Mouse (Mus musculus): ENCODE results near the gene Fam173b. TPM values are rescaled to one million over a fixed set of nuclear protein-coding genes. Genes with fewer than 3 reads are reported as not detected.
A peak's percentile ranks its signal among the peaks of the same experiment; 100 is the strongest.

Gene Fam173b
- 12.0 and 13.8 TPM in 2 replicates for polyA plus RNA-seq (2015; fragmentation: Nextera tagmentation; extraction: Ambion mirVana)

- no peaks in the 10 kb centered on the region for H3K27me3 ChIP-seq
- no peaks in the 10 kb centered on the region for H3K9me3 ChIP-seq (replicated peaks)
- peaks cover 12% of the 10 kb centered on the region for H3K36me3 ChIP-seq (ENCODE audit: poor library complexity, severe bottlenecking)
- WGBS = under 1% methylated on average over 63 of the region's 63 CpGs
- H3K4me3 ChIP-seq = peak within 1 kb of the TSS; percentile 98
- peak within 1 kb of the TSS; percentile 89 for H3K4me2 ChIP-seq
- ATAC-seq = peak; percentile 94
- H3K9ac ChIP-seq = peak within 1 kb of the TSS; percentile 97
- peak within 1 kb of the TSS; percentile 91 for H3K27ac ChIP-seq
- peaks cover 36% of the 10 kb centered on the region for H3K4me1 ChIP-seq
Measured at GRCm38 (mm10) chr15:31601646-31602374, at the start of gene Fam173b, which contains the start of gene Cct5. Gene Fam173b, plus strand, starts transcription at chr15:31601852. Gene Cct5, minus strand, starts transcription at chr15:31601804.

- H3K9ac ChIP-seq = no peak overlapping the region
- no peak for ATAC-seq
- H3K4me1 ChIP-seq = no peaks in the 10 kb centered on the region
- no peaks in the 10 kb centered on the region for H3K36me3 ChIP-seq (ENCODE audit: poor library complexity, severe bottlenecking)
- H3K27ac ChIP-seq = no peak overlapping the region
- no peaks in the 10 kb centered on the region for H3K9me3 ChIP-seq (replicated peaks)
- no peak overlapping the region for H3K4me2 ChIP-seq
- H3K4me3 ChIP-seq = no peak overlapping the region
- WGBS = 88% methylated on average over 2 of the region's 2 CpGs
- H3K27me3 ChIP-seq = no peaks in the 10 kb centered on the region
Measured at GRCm38 (mm10) chr15:31554855-31555254, 46.8 kb upstream of the Fam173b start.

DNA sequence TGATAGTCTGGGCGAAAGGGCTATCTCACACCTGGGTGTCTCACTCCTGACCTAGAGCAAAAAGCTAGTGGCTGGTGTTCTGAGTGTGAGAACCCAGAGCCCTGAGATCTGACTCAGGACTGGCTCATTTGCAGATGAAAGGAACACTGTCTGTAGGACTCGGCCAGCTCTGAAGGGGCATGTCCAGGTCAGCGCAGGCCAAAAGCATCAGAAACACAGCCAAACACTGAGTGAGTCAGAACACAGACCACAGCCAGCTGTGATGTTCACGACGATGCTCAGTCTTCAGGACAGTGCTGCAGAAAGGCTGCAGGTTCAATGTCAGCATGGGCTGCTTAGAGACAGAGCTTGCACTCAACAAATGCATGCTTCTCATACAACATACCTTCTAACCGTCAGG lies 40.3 kb upstream of the Fam173b start:
- Histone ChIP-seq H3K27me3 (no peaks in the 10 kb centered on the region), H3K36me3 (ENCODE audit: poor library complexity, severe bottlenecking) (no peaks in the 10 kb centered on the region), H3K9me3 (replicated peaks) (no peaks in the 10 kb centered on the region), H3K4me3 (no peak overlapping the region), H3K9ac (no peak overlapping the region), H3K27ac (no peak overlapping the region), H3K4me2 (no peak overlapping the region), H3K4me1 (no peaks in the 10 kb centered on the region)
- ATAC-seq = no peak
- 82% methylated on average over 6 of the region's 6 CpGs for WGBS

DNA sequence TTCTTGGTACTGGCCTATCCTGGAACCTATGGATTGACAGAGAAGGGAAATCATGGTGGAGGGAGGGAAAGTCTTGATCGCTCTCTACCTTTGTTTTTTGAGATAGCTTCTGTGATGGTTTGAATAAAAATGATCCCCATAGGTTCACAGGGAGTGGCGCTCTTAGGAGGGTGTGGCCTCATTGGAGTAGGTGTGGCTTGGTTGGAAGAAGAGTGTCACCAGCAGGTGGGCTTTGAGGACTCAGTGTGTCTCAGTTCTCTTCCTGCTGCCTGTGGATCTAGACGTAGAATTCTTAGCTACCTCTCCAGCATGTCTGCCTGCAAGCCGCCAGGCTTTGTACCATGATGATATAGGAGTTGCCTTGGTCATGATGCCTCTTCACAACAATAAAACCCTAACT lies 39.7 kb upstream of the Fam173b start:
- 91% methylated on average over 4 of the region's 4 CpGs for WGBS
- no peak for ATAC-seq
- no peak overlapping the region for H3K4me2 ChIP-seq

GRCm38 (mm10) chr15:31562847-31563246 lies 38.8 kb upstream of the Fam173b start:
- no peaks in the 10 kb centered on the region for H3K27me3 ChIP-seq
- no peaks in the 10 kb centered on the region for H3K36me3 ChIP-seq (ENCODE audit: poor library complexity, severe bottlenecking)
- H3K9me3 ChIP-seq (replicated peaks) = no peaks in the 10 kb centered on the region
- H3K4me2 ChIP-seq = no peak overlapping the region
- 92% methylated on average over 8 of the region's 8 CpGs for WGBS
- no peak for ATAC-seq
- H3K9ac ChIP-seq = no peak overlapping the region
- H3K4me1 ChIP-seq = no peaks in the 10 kb centered on the region
- no peak overlapping the region for H3K4me3 ChIP-seq
- no peak overlapping the region for H3K27ac ChIP-seq

More for the DNA sequence above, 39.7 kb upstream of the Fam173b start:
- Histone ChIP-seq H3K27ac (no peak overlapping the region), H3K9ac (no peak overlapping the region), H3K4me1 (no peaks in the 10 kb centered on the region), H3K9me3 (replicated peaks) (no peaks in the 10 kb centered on the region), H3K27me3 (no peaks in the 10 kb centered on the region), H3K4me3 (no peak overlapping the region), H3K36me3 (ENCODE audit: poor library complexity, severe bottlenecking) (no peaks in the 10 kb centered on the region)

- WGBS = 72% methylated on average over 19 of the region's 19 CpGs
- no peaks in the 10 kb centered on the region for H3K4me1 ChIP-seq
- no peak overlapping the region for H3K4me3 ChIP-seq
- H3K27me3 ChIP-seq = no peaks in the 10 kb centered on the region
- H3K4me2 ChIP-seq = no peak overlapping the region
- ATAC-seq = no peak
- H3K27ac ChIP-seq = no peak overlapping the region
- H3K9me3 ChIP-seq (replicated peaks) = no peaks in the 10 kb centered on the region
- H3K36me3 ChIP-seq (ENCODE audit: poor library complexity, severe bottlenecking) = no peaks in the 10 kb centered on the region
- H3K9ac ChIP-seq = no peak overlapping the region
Measured at GRCm38 (mm10) chr15:31563577-31564546, 37.8 kb upstream of the Fam173b start.

DNA sequence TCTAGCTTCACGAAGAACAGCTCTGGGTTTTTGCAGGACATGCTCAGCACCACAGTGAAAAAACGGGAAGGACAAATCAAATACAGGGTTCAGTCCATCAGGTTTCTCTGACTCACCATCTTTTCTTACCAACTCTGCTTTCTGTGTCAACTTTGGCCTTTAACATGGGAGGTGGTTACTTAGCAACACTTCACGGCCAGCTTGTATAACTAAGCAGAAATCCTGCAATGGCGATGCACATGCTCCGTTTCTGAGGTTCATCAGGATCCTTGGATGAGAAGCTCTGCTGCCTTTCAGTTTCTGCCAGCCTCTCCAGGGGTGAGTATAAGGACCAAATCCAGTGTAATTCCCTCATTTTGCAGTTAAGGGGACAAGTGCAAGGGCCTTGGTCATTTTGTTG lies 36.5 kb upstream of the Fam173b start, which contains the start of gene Cmbl:
Cmbl (plus strand) TSS at position 206 of the 400 bp plus-strand sequence.
- Histone ChIP-seq H3K27me3 (no peaks in the 10 kb centered on the region), H3K27ac (no peak within 1 kb of the TSS), H3K4me1 (no peaks in the 10 kb centered on the region), H3K9ac (no peak within 1 kb of the TSS), H3K4me3 (no peak within 1 kb of the TSS), H3K9me3 (replicated peaks) (no peaks in the 10 kb centered on the region), H3K36me3 (ENCODE audit: poor library complexity, severe bottlenecking) (no peaks in the 10 kb centered on the region), H3K4me2 (no peak within 1 kb of the TSS)
- 74% methylated on average over 5 of the region's 5 CpGs for WGBS
- ATAC-seq = no peak

DNA sequence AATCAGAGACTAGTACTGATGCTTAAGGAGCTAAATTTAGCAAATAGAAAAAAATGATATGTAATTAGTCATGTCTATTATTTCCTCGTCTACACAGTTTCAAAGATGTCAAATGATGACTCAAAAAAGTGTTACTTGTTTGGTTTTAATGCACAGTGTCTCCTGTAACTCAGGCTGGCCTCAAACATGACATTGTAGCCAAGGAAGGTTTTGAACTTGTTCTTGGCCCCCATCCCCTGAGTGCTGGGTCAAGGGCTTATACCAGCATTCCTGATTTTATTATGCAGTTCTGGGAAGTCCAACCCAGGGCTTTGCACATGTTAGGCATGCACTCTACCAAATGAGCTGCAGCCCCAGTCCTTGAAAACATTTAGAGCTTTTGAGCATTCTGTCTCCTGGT lies 35.9 kb upstream of the Fam173b start:
- H3K36me3 ChIP-seq (ENCODE audit: poor library complexity, severe bottlenecking) = no peaks in the 10 kb centered on the region
- no peaks in the 10 kb centered on the region for H3K9me3 ChIP-seq (replicated peaks)
- no peak for ATAC-seq
- WGBS = 83% methylated on average over 1 of the region's 1 CpGs
- H3K27me3 ChIP-seq = no peaks in the 10 kb centered on the region; the same call in 1 of the 2 replicates
- H3K4me1 ChIP-seq = no peaks in the 10 kb centered on the region
- H3K9ac ChIP-seq = no peak overlapping the region
- no peak overlapping the region for H3K4me3 ChIP-seq
- no peak overlapping the region for H3K27ac ChIP-seq
- H3K4me2 ChIP-seq = no peak overlapping the region

- no peak overlapping the region for H3K4me2 ChIP-seq
- 68% methylated on average over 7 of the region's 7 CpGs for WGBS
Measured at GRCm38 (mm10) chr15:31567431-31567830, 34.2 kb upstream of the Fam173b start.

GRCm38 (mm10) chr15:31568581-31568996 lies 33.1 kb upstream of the Fam173b start:
- no peaks in the 10 kb centered on the region for H3K4me1 ChIP-seq
- H3K27me3 ChIP-seq = no peaks in the 10 kb centered on the region; the same call in 1 of the 2 replicates
- no peak overlapping the region for H3K27ac ChIP-seq
- no peak for ATAC-seq
- H3K9ac ChIP-seq = no peak overlapping the region
- no peak overlapping the region for H3K4me3 ChIP-seq
- H3K9me3 ChIP-seq (replicated peaks) = no peaks in the 10 kb centered on the region
- H3K4me2 ChIP-seq = no peak overlapping the region
- 24% methylated on average over 12 of the region's 12 CpGs for WGBS
- no peaks in the 10 kb centered on the region for H3K36me3 ChIP-seq (ENCODE audit: poor library complexity, severe bottlenecking)

More at GRCm38 (mm10) chr15:31567431-31567830, 34.2 kb upstream of the Fam173b start:
- ATAC-seq = no peak
- Histone ChIP-seq H3K36me3 (ENCODE audit: poor library complexity, severe bottlenecking) (no peaks in the 10 kb centered on the region), H3K27me3 (no peaks in the 10 kb centered on the region; the same call in 1 of the 2 replicates), H3K9ac (no peak overlapping the region), H3K4me3 (no peak overlapping the region), H3K4me1 (no peaks in the 10 kb centered on the region), H3K27ac (no peak overlapping the region), H3K9me3 (replicated peaks) (no peaks in the 10 kb centered on the region)

DNA sequence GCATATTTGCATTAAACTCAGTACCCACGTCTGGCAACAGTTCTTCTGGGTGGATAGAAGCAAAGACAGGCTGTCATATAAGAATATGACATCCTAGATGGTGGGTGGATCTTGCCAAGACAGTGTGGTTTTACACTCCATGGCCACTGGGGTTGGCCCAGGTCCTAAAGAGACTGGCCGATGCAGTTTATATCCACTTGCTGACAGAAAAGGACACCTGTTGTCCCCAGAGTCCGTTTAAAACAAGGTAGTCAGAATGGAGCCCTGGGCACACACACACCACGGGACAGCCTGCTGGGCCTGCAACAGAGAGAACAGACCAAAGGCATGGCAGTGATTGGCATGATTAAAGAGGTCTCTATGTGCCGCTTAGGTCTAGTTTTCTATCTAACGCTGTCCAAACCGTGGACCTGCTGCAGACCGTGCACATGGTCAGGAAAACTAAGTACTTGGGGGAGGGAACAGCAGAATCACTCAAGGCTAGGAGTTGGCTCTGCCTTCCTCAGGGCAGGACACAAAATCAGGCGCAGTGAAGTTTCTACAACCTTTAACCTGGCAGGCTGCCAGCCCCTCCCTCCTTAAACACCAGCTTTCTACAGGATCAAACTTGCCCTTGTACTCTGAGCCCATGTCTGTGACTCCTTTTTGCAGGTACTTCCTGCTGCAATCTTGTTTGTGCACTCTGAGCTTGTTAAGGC lies 32.2 kb upstream of the Fam173b start:
- H3K4me3 ChIP-seq = no peak overlapping the region
- no peak for ATAC-seq
- H3K4me1 ChIP-seq = no peaks in the 10 kb centered on the region
- no peak overlapping the region for H3K27ac ChIP-seq
- H3K36me3 ChIP-seq (ENCODE audit: poor library complexity, severe bottlenecking) = no peaks in the 10 kb centered on the region
- H3K4me2 ChIP-seq = no peak overlapping the region
- 67% methylated on average over 9 of the region's 9 CpGs for WGBS
- H3K9ac ChIP-seq = no peak overlapping the region
- no peaks in the 10 kb centered on the region; the same call in 1 of the 2 replicates for H3K27me3 ChIP-seq
- no peaks in the 10 kb centered on the region for H3K9me3 ChIP-seq (replicated peaks)

Data from forebrain, embryonic 13.5 days (tissue).